Mouse (Mus musculus): ENCODE data around the gene Gm7247.
"Not testable (repeated sequence)": the region's sequence is repeated elsewhere in the genome, so short reads cannot be mapped to it uniquely, and the experiment has no call there.

Gm7247 gene

DNA sequence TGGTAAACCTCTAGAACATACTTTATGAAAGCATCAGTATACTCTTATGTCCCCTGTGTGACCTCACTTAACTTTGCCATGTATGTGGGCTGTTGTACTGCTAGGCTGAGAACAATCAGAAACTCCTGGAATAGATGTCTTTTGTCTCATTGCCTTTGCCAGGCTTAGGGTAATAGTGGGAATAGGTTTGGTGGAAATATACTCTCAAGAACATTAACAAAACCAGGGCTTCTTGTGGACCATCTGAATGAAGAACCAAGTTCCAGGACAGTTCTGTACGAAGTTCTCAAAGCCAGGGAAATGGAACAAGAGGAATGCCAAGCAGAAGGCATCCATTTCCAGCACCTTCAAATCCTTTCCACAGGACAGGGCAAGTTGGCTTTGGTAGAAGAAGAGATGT, at the start of gene Gm7247:
Gm7247 (plus strand) TSS at position 301 of the 400 bp plus-strand sequence.
- DNase-seq (ENCODE audit: extremely low spot score, low read depth, low spot score) = no peak

DNA sequence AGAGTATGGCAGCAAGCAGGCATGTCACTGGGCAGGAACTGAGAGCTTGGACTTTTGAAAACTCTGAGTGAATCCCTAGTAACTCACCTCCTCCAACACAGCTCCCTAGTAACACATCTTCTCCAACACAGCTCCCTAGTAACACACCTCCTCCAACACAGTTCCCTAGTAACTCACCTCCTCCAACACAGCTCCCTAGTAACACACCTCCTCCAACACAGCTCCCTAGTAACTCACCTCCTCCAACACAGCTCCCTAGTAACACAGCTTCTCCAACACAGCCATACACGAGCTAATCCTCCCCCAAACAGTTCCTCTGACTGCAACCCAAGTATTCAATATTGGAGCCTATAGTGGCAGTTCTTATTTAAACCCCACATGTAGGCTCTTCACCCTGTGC, 37.6 kb upstream of the Gm7247 start:
- DNase-seq (ENCODE audit: extremely low spot score, low read depth, low spot score) = no peak

DNA sequence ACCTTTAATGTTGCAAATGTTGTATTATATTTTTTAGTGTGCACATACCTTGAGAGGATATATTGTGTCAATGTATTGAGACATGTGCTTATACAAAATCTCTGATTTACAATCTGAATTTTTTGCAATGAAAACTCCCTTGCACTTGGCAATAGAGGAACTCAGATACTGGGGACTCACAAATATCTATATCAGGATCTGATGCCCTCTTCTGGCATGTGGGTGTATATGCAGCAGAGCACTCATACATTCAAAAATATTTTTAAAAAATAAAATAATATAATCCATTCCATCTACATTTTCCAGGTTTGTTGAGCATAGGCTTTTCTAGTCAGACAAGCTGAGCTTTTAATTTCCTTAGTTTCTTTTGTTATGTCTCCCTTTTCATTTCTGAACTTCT, 15.5 kb upstream of the Gm7247 start:
- no peak for DNase-seq (ENCODE audit: extremely low spot score, low read depth, low spot score)

- no peak for DNase-seq (ENCODE audit: extremely low spot score, low read depth, low spot score)
Measured at GRCm38 (mm10) chr14:51358111-51358982, 3.2 kb upstream of the Gm7247 start.

DNA sequence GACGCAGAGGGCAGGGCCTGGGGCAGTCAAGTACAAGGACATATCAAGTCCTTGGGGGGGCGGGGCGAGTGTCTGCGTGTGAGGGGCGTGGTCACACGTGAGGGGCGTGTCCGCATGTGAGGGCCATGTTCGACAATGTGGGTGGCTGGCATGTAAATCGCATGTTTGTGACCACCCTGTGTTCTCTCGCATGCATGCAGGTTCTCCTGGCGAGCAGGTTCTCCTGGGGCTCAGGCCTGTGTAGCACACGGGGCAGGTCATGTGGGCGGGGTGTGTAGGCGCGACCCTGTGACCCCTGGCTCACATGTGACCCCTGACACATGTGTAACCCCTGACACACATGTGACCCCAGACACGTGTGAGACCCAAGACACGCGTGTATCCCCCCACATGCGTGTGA, 21.2 kb downstream of the Gm7247 start:
- no peak for DNase-seq (ENCODE audit: extremely low spot score, low read depth, low spot score)

DNA sequence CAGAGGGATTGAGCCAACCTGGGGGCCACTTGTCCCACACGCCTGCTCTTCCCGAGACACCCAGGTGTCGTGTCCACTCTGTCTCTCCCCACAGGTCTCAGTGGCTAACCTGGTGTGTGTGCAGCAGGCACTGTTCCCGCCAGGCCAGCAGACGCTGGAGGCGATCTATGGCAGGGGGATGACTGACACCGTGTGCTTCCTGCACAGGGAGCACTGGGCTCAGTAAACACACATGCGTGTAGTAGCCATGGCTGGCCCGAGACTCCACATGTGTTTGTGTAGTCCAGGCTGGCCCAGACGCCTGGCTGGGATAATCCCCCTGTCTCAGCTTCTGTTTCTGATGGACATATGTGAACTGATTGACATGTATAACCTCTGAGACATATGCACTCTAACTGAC, 22.8 kb downstream of the Gm7247 start:
- no peak for DNase-seq (ENCODE audit: extremely low spot score, low read depth, low spot score)

DNA sequence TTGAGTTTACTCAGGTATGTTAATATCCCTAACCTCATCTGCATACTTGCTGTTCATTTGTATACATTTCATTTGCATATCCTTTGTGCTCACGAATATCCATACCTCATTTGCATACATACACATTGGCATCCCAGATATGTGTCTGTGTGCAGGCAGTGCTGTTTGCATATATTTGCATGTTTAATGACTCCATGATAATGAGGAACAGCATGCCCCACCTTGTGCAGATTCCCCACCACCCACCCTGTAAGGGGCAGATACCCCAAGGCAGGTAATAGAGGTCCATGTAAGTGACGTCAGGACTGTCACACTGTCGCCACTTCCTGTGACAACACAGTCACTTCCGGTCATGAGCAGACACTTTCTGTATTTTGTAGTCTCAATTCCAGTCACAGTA, 24.2 kb downstream of the Gm7247 start:
- no peak for DNase-seq (ENCODE audit: extremely low spot score, low read depth, low spot score)

DNA sequence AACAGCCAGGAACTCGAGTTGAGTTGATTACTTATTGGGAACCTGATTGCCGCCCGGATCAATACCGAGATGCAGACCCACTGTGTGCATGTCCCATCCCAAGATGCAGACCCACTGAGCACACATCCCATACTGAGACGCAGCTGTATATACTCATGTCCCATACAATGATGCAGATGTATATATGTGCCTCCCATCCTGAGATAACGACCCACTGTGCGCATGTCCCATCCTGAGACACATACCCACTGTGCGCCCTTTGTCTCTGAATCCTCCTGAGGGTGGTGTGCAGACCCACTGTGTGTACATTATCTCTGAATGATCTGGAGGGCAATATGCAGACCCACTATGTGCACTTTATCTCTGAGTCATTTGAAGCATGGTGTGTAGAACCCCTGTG, 26.2 kb downstream of the Gm7247 start:
- DNase-seq (ENCODE audit: extremely low spot score, low read depth, low spot score) = no peak

DNA sequence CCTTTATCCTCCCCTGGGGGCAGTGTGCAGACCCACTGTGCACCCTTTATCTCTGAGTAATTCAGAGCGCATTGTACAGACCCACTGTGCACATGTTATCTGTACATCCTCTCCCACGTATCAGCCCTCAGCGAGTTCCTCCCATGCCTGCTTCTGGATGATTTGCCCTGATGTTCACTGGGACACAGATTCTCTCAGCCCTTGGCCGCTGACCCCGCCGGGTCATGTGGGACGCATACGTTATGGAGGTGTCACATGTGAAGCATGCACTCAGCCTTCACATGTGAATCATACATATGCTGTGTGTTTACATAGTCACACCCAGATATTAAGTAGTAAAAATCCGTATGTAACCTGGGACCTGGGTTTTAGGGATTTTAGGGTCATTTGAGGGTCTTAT, 26.7 kb downstream of the Gm7247 start:
- no peak for DNase-seq (ENCODE audit: extremely low spot score, low read depth, low spot score)

- no peak for DNase-seq (ENCODE audit: extremely low spot score, low read depth, low spot score)
Measured at GRCm38 (mm10) chr14:51410520-51410919, 49.0 kb downstream of the Gm7247 start, which contains the start of gene Vmn2r88. Gene Vmn2r88, plus strand, starts transcription at chr14:51410820.

GRCm38 (mm10) chr14:51423885-51424284, 62.3 kb downstream of the Gm7247 start:
- DNase-seq (ENCODE audit: extremely low spot score, low read depth, low spot score) = no peak

DNA sequence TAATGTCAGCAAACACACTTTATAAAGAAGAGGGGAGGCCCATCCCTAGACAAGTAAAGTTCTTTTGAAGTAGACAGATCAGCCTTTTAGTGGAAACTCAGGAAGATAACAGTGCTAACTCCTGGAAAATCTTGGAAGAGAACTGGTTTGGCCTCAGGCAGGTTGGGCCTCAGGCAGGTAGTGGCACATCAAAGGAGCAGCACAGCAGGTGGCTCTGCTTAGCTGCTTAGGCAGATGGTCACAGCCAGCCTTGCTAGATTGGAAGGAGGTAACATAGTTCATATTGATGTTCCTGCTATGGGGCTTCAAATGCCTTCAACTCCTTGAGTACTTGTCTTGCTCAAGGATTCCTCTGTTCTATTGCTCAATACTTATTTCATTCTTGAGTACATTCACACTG, 68.6 kb downstream of the Gm7247 start:
- not testable (repeated sequence) for DNase-seq (ENCODE audit: extremely low spot score, low read depth, low spot score)

DNA sequence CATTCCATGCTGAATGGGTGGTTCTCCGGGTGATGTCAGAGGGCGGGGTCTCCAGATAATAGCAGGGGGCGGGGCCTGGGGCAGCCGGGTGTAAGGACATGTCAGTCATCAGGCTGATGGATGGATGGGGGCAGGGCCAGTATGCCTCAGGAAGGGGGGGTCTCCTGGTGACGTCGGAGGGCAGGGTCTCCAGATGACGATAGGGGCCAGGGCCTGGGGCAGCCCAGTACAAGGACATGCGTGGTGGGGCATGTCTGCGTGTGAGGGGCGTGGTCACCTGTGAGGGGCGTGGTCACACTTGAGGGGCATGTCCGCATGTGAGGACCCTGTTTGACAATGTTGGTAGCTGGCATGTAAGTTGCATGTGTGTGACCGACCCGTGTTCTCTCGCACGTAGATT, 73.0 kb downstream of the Gm7247 start:
- DNase-seq (ENCODE audit: extremely low spot score, low read depth, low spot score) = no peak

GRCm38 (mm10) chr14:51435020-51435419, 73.5 kb downstream of the Gm7247 start:
- DNase-seq (ENCODE audit: extremely low spot score, low read depth, low spot score) = no peak

GRCm38 (mm10) chr14:51438955-51439354, 77.4 kb downstream of the Gm7247 start:
- DNase-seq (ENCODE audit: extremely low spot score, low read depth, low spot score) = no peak

- DNase-seq (ENCODE audit: extremely low spot score, low read depth, low spot score) = not testable (repeated sequence)
Measured at GRCm38 (mm10) chr14:51451557-51451956, 90.0 kb downstream of the Gm7247 start, which contains the start of gene Vmn2r89. Gene Vmn2r89, plus strand, starts transcription at chr14:51451857.

DNA sequence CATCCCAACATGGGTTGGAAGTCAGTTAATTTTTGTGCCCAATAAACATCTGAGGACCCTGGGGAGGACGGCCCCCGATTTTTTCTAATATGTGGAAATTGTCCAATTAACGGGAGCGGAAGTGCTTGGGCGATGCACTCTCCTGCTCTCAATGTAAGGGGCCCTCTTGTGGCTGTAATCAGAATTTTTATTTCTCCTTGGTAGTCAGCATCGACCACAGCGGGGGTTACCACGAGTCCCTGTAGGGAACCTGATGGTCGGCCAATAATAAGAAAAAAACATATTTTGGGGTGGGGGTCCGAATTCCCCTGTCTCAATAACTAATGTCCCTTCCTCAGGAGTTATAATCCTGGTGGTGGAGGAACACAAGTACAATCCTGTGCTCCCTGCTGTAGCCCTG, 118.7 kb downstream of the Gm7247 start:
- DNase-seq (ENCODE audit: extremely low spot score, low read depth, low spot score) = not testable (repeated sequence)

DNA sequence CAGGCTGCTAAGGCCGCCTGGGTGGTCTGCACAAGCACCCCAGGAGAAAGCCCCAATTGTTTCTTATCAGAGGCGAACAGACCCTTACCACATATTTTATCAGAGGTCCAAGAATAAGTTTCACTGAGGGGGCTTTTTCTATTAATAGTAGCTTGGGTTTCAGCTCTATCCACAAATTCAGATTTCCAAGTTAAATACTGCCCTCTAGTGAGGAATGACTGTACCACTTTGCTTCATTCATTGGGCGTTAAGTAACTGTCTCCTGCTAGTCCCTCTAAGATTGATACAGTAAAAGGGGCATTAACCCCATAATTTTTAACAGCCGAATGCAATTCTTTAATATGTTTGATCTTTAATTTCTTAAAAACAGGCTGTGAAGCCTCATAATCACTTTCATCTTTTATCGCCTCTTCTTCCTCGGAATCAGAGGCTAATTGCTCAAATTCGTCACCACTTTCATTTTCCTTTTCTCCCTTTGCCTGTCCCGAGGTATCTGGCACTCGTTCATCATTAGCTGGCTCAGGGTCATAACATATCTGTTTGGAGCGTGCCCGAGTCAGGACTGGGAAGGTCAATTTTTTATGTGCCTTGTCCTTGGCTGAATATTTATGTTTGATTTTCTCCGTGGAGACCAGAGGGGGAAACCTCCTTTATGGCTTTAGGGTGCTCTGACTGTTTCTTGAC, 119.9 kb downstream of the Gm7247 start:
- DNase-seq (ENCODE audit: extremely low spot score, low read depth, low spot score) = not testable (repeated sequence)

DNA sequence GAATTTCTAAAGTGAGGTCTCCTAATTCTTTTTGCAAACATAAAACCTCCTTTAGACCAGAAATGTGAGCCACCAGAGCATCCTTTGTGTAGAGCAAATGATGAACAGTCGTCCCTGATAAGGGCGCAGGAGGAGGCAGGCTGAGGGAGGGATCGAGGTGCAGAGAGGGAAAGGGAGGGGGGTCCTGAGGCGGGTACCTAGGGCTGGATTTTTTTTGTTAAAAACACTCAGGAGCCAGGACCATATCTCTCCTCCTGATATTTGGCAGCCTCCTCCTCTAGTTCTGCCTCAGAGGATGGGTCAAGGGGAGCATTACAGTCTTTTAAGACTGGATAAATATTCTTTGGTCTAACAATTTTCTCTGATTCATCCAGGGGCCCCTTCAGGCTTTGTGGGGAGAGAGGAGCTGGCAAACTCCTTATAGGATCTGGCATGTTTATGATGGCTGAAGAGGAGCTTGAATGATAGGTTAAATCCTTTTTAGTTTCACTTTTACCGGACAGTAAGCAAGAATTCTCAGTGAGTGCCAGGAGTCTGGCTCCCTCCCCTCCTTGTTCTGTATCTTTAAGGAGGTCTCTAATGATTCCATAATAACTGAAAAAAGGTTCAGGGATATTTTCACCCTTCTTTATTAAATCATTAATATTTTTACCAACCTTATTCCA, 120.6 kb downstream of the Gm7247 start:
- DNase-seq (ENCODE audit: extremely low spot score, low read depth, low spot score) = no peak

GRCm38 (mm10) chr14:51482971-51483381, 121.4 kb downstream of the Gm7247 start:
- not testable (repeated sequence) for DNase-seq (ENCODE audit: extremely low spot score, low read depth, low spot score)

DNA sequence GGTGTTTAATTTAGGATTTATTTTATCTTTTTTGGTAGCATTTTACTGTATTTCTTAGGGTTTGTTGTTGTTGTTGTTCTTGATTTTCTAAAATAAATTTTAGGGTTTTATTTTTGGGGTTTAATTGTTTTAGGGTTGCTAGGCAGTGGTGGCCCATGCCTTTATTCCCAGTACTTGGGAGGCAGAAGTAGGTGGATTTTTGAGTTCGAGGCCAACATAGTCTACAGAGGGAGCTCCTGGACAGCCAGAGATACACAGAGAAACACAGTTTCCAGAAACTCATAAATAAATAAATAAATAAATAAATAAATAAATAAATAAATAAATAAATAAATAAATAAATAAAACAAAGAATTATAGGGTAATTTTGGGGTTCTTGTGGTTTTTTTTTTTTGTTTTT, 122.1 kb downstream of the Gm7247 start:
- DNase-seq (ENCODE audit: extremely low spot score, low read depth, low spot score) = no peak

GRCm38 (mm10) chr14:51486111-51486510, 124.6 kb downstream of the Gm7247 start:
- no peak for DNase-seq (ENCODE audit: extremely low spot score, low read depth, low spot score)
